9 mouse cellular contexts compared by ENCODE assay signal in the genomic region with DNA sequence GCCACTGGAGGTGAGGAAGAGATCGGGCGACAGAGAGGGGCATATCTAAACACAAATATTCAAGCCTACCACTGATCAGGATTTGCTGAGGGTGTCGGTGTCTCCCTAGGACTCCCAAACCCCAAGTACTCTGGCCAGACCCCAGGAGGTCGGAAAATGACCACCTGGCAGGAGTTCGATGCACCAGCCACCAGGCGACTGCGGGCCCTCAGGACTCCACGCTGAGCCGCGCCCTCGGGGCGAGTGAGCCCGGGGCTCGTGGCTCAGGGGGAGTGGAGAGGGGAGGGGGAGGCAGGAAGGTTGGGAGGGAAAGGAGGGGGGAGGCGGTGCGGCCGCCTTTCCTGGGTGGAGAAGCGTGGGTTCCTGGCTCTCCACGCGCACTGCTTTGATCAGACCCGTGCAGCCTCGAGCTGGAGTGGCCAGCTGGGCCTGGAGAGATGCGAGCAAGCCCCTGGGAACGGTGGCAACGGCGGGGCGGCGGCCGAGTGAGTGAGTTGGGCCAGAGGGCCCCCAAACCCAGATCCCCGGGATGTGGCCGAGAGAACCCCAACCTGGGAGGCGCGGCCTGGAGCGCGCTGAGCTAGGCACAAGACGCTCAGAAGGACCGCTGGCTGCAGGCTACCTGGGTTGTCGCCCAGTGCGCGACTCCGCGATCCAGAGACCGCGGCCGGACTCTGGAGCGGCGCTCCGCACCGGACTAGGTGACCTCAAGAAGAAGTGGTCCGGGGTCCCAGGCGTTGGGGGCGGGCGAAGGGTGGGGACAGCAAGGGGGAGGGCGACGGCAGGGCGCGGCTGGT. TPM values are rescaled to one million over a fixed set of nuclear protein-coding genes. Genes with fewer than 3 reads are reported as not detected.
DNase-seq lines count a peak whose midpoint lies in the region; ATAC-seq and TF ChIP-seq lines count a peak whose summit lies in the region.
"Had no signal": no experiment of that assay in that cellular context is flagged by ENCODE, and none has a peak within 500 bp of the region (broad histone marks: within the 10 kb centered on the region; RNA-seq: fewer than 3 reads in every experiment).

No protein-coding gene starts in this region.

- TF ChIP-seq POLR2A in embryonic fibroblast, embryonic 13.5 days (IDR thresholded peaks at IDR 0.05; ENCODE audit: low read depth, low read length): no peak

- TF ChIP-seq CTCF in embryonic fibroblast, embryonic 13.5 days (IDR thresholded peaks at IDR 0.05; ENCODE audit: borderline replicate concordance, insufficient read depth, low read length): no peak

- peak; percentile 41 to 44 for DNase-seq in right cerebral cortex, postnatal 10 days (ENCODE audit: low spot score in 2 of 2)
- no peak for DNase-seq in right cerebral cortex, postnatal 4 days
- DNase-seq in limb, embryonic 11.5 days (ENCODE audit: low spot score): peak; percentile 65
- peak; percentile 61 for DNase-seq in retina, embryonic 14.5 days (ENCODE audit: low spot score)
- DNase-seq in layer of hippocampus, adult 9-11 months: no peak
- no peak for DNase-seq in adrenal gland, postnatal 14 days
- no peak for DNase-seq in left cerebral cortex, adult 9 months (ENCODE audit: low spot score in 2 of 2)

- H3K9me3 ChIP-seq in limb, embryonic 11.5 days (ENCODE audit: control insufficient read depth, low read length): no peaks in the 10 kb centered on the region

- H3K4me1 ChIP-seq in embryonic fibroblast, embryonic 13.5 days (ENCODE audit: control insufficient read depth, insufficient read depth, low read length): no peaks in the 10 kb centered on the region
- peaks cover 15% of the 10 kb centered on the region for H3K4me1 ChIP-seq in limb, embryonic 11.5 days (ENCODE audit: control insufficient read depth, insufficient read depth, low read length)

- H3K27me3 ChIP-seq in limb, embryonic 11.5 days (ENCODE audit: control insufficient read depth, insufficient read depth, low read length): peaks cover 89% of the 10 kb centered on the region

- under 1% methylated on average over 52 of the region's 57 CpGs for WGBS in limb, embryonic 11.5 days

- ATAC-seq in limb, embryonic 11.5 days (ENCODE audit: insufficient number of reproducible peaks, low FRiP score, low TSS enrichment, low read depth): peak; percentile 60

- H3K36me3 ChIP-seq in limb, embryonic 11.5 days (ENCODE audit: control insufficient read depth, insufficient read depth, low read length): no peaks in the 10 kb centered on the region

- no peak overlapping the region for H3K9ac ChIP-seq in limb, embryonic 11.5 days (ENCODE audit: low read length)

- no peak overlapping the region for H3K27ac ChIP-seq in embryonic fibroblast, embryonic 13.5 days (ENCODE audit: insufficient read depth, low read length)
- H3K27ac ChIP-seq in limb, embryonic 11.5 days (replicated peaks; ENCODE audit: low read depth, low read length): 0 out of 2 replicates have a peak overlapping the region, but pooled peaks have one; percentile 30

- peak overlapping the region; percentile 31 for H3K4me3 ChIP-seq in embryonic fibroblast, embryonic 13.5 days (ENCODE audit: insufficient read depth, low read length)
- peak overlapping the region; percentile 44 for H3K4me3 ChIP-seq in limb, embryonic 11.5 days (ENCODE audit: low read depth, low read length)

- H3K4me2 ChIP-seq in limb, embryonic 11.5 days (ENCODE audit: low read depth, severe bottlenecking): peak overlapping the region; percentile 93

RNA-seq across cellular contexts. Expression of gene Dlx1, which starts 1.0 kb away (rescaled TPM):
- 1.9 and 2.0 TPM in 2 replicates for polyA plus RNA-seq in embryonic fibroblast, embryonic 13.5 days (2011; ENCODE audit: insufficient read length, low read depth, missing spikeins)
- 5.8 and 6.3 TPM in 2 replicates for polyA plus RNA-seq in limb, embryonic 11.5 days (2014; fragmentation: Nextera tagmentation; extraction: Ambion mirVana)
- 0.11 and 0.26 TPM in 2 replicates for total RNA-seq in adrenal gland, postnatal 14 days (2021)
- total RNA-seq: common myeloid progenitor, adult 5-6 weeks had no signal

RNA-seq across cellular contexts. Expression of gene Dlx2, which starts 17.6 kb away (rescaled TPM):
- polyA plus RNA-seq in embryonic fibroblast, embryonic 13.5 days (2011; ENCODE audit: insufficient read length, low read depth, missing spikeins): 2.4 and 3.2 TPM in 2 replicates
- polyA plus RNA-seq in limb, embryonic 11.5 days (2014; fragmentation: Nextera tagmentation; extraction: Ambion mirVana): 5.6 and 7.3 TPM in 2 replicates
- total RNA-seq in adrenal gland, postnatal 14 days (2021): 0.19 and 0.22 TPM in 2 replicates
- total RNA-seq: common myeloid progenitor, adult 5-6 weeks had no signal

Comparison
In these comparisons a context has a peak if more than half of its experiments do, and no peak if none do; other contexts are left out.
1. DNase-seq: peak in right cerebral cortex, postnatal 10 days (2 of 2), limb, embryonic 11.5 days (single experiment) and retina, embryonic 14.5 days (single experiment); none in right cerebral cortex, postnatal 4 days (single experiment), layer of hippocampus, adult 9-11 months (single experiment), adrenal gland, postnatal 14 days (single experiment) and left cerebral cortex, adult 9 months (0 of 2).